Mouse (Mus musculus) neural tube, embryonic 13.5 days (tissue): ENCODE data around the gene Gm26558. TPM values are rescaled to one million over a fixed set of nuclear protein-coding genes. Genes with fewer than 3 reads are reported as not detected.

ENCODE experiments used
- ATAC-seq: fragments of 200-750 bp; cut with Nextera tagmentation; 2 replicates; pipeline ENCODE4 v1.8.0; 2017; ENCODE audit warnings: low read depth, mild to moderate bottlenecking, moderate TSS enrichment, moderate library complexity
- H3K27ac ChIP-seq: fragments of 300-500 bp; sonication (generic); replicated peaks from 2 replicates; pipeline ENCODE4 v1.5.1; 2015; ENCODE audit warnings: moderate library complexity, mild to moderate bottlenecking, inconsistent platforms
- H3K27me3 ChIP-seq: fragments of 300-500 bp; sonication (generic); 2 replicates; pipeline ENCODE4 v1.6.1; 2015; ENCODE audit warnings: mild to moderate bottlenecking, inconsistent platforms
- H3K36me3 ChIP-seq: fragments of 300-500 bp; sonication (generic); 2 replicates; pipeline ENCODE4 v1.6.1; 2015; ENCODE audit warnings: mild to moderate bottlenecking, inconsistent platforms
- H3K4me1 ChIP-seq: fragments of 300-500 bp; sonication (generic); replicated peaks from 2 replicates; pipeline ENCODE4 v1.6.1; 2015; ENCODE audit warnings: inconsistent platforms
- H3K4me2 ChIP-seq: fragments of 300-500 bp; sonication (generic); 2 replicates; pipeline ENCODE4 v1.6.1; 2015; ENCODE audit warnings: inconsistent platforms, mild to moderate bottlenecking, moderate library complexity
- H3K4me3 ChIP-seq: fragments of 300-500 bp; sonication (generic); 2 replicates; pipeline ENCODE4 v1.5.1; 2015; ENCODE audit warnings: mild to moderate bottlenecking, inconsistent platforms
- H3K9ac ChIP-seq: fragments of 300-500 bp; sonication (generic); 2 replicates; pipeline ENCODE4 v1.6.1; 2015; ENCODE audit warnings: moderate library complexity, mild to moderate bottlenecking, inconsistent platforms
- H3K9me3 ChIP-seq: fragments of 300-500 bp; sonication (generic); 2 replicates; pipeline ENCODE4 v1.6.1; 2016; ENCODE audit warnings: inconsistent platforms
- WGBS: fragments of 180-500 bp; shearing (Covaris S2); methylation state at CpG from one replicate; pipeline ENCODE4 v1.1.7; 2015; 5-methylcytosine and 5-hydroxymethylcytosine counted together
- polyA plus RNA-seq: library from polyadenylated mRNA; unstranded; fragments of >200 nt; fragmentation: Nextera tagmentation; extraction: Ambion mirVana; gene quantifications from 2 replicates; pipeline ENCODE4 v1.2.1, GENCODE M21; 2015

The Gm26558 gene
- polyA plus RNA-seq, 1 experiment from 2014 or later: 4.0 TPM

- Histone ChIP-seq H3K27me3 (no peaks in the 10 kb centered on the region), H3K4me3 (no peak overlapping the region), H3K9ac (no peak overlapping the region), H3K27ac (no peak overlapping the region), H3K9me3 (no peaks in the 10 kb centered on the region), H3K4me1 (peaks cover 21% of the 10 kb centered on the region), H3K4me2 (no peak overlapping the region), H3K36me3 (no peaks in the 10 kb centered on the region)
- 68% methylated on average over 6 of the region's 6 CpGs for WGBS
- ATAC-seq: peak; percentile 25; the same call in 1 of the 2 replicates
Observed at GRCm38 (mm10) chr2:70645266-70645780, 16.6 kb downstream of the Gm26558 start.

DNA sequence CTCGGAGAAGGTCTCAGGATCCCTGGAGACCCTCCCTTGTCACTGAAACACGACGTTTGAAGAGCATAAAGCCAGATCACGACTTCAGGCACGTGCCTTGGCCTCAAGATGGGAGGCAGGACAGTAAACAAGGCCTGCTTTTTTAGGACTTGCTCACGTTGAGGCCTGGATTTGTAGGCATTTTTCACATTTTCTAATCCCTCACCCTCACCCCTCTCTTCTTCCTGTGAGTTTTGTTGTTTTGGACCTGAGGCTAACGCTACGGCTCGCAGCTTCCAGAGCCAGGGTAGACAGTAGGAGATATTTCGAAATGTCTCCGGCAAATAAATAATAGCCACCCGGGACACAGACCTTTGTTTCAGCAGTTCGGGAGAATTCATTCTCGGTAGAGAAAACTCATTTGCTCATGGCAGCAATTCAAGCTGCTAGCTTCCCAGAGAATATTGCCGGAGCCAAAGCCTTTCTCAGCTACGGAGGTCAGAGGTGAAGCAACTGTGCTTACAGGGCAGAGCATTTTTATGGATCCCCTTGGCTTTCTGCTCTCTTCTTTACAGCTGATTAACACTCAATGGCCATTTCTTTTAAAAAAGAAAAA lies 18.8 kb downstream of the Gm26558 start:
- peak; percentile 48; the same call in 1 of the 2 replicates for ATAC-seq
- H3K4me1 ChIP-seq: peaks cover 21% of the 10 kb centered on the region
- 16% methylated on average over 16 of the region's 16 CpGs for WGBS
- no peak overlapping the region for H3K4me3 ChIP-seq
- peak overlapping the region; percentile 73 for H3K27ac ChIP-seq
- H3K27me3 ChIP-seq: no peaks in the 10 kb centered on the region
- peak overlapping the region; percentile 1; the same call in 1 of the 2 replicates for H3K4me2 ChIP-seq
- H3K9me3 ChIP-seq: no peaks in the 10 kb centered on the region
- no peak overlapping the region for H3K9ac ChIP-seq
- no peaks in the 10 kb centered on the region for H3K36me3 ChIP-seq

DNA sequence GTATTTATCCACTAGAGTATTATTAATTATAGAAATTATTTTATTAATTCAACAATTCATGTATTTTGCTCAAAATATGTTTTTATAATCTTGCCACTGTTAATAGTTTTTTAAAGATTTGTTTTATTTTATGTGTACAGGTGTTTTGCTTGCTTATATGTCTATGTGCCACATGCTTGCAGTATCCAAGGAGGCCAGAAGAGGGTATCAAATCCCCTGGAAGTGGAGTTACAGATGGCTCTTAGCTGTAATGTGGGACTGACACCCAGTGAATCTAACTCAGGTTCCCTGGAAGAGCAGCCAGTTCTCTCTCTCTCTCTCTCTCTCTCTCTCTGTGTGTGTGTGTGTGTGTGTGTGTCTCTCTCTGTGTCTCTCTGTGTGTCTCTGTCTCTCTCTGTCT lies 20.9 kb downstream of the Gm26558 start:
- Histone ChIP-seq H3K4me1 (peaks cover 21% of the 10 kb centered on the region), H3K4me2 (no peak overlapping the region), H3K9me3 (peaks cover 4% of the 10 kb centered on the region; the same call in 1 of the 2 replicates), H3K27me3 (no peaks in the 10 kb centered on the region), H3K4me3 (no peak overlapping the region), H3K36me3 (no peaks in the 10 kb centered on the region), H3K9ac (no peak overlapping the region), H3K27ac (no peak overlapping the region)
- ATAC-seq: no peak

DNA sequence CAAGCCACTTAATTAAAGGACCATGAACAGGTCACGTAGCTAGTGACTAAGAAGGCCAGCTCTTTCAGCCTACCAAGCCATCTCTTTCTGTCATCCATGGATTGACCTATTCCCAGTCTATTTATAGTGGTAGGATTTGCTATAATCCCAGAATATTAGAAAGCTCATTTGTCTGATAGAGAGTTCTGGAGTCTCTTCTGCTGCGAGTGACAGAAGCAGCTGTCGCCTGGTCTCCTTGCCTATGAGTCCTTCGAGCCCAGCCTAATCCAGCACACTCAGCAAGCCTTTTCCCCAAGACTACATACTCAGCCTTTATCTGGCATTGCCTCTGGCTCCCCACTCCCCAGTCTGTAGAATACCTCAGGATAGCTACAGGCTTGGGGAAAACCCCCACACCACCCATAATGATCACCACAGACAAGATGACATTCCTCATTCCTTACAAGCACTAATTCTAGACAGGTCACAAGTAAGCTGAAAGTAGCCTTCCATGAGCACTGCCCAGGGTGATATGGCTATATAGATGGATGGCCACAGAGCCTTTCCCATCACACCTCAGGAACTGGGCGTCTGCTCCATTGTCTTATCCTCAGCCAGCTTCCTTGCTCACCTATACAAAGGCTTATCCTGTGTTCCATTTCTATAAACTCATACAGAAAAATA lies 27.7 kb downstream of the Gm26558 start:
- ATAC-seq: no peak
- H3K4me3 ChIP-seq: no peak overlapping the region

GRCm38 (mm10) chr2:70632412-70632811 lies 29.5 kb downstream of the Gm26558 start:
- no peak overlapping the region for H3K4me2 ChIP-seq
- H3K4me1 ChIP-seq: peaks cover 19% of the 10 kb centered on the region
- H3K9me3 ChIP-seq: peaks cover 8% of the 10 kb centered on the region; the same call in 1 of the 2 replicates
- H3K27me3 ChIP-seq: no peaks in the 10 kb centered on the region
- no peak for ATAC-seq
- H3K36me3 ChIP-seq: no peaks in the 10 kb centered on the region
- no peak overlapping the region for H3K27ac ChIP-seq
- no peak overlapping the region for H3K9ac ChIP-seq
- H3K4me3 ChIP-seq: no peak overlapping the region
- 85% methylated on average over 1 of the region's 1 CpGs for WGBS

More for the DNA sequence above, 27.7 kb downstream of the Gm26558 start:
- H3K9me3 ChIP-seq: peaks cover 8% of the 10 kb centered on the region; the same call in 1 of the 2 replicates
- peaks cover 15% of the 10 kb centered on the region for H3K4me1 ChIP-seq
- H3K9ac ChIP-seq: no peak overlapping the region
- H3K4me2 ChIP-seq: no peak overlapping the region
- no peak overlapping the region for H3K27ac ChIP-seq
- WGBS: 92% methylated on average over 5 of the region's 5 CpGs
- H3K36me3 ChIP-seq: no peaks in the 10 kb centered on the region
- H3K27me3 ChIP-seq: no peaks in the 10 kb centered on the region

DNA sequence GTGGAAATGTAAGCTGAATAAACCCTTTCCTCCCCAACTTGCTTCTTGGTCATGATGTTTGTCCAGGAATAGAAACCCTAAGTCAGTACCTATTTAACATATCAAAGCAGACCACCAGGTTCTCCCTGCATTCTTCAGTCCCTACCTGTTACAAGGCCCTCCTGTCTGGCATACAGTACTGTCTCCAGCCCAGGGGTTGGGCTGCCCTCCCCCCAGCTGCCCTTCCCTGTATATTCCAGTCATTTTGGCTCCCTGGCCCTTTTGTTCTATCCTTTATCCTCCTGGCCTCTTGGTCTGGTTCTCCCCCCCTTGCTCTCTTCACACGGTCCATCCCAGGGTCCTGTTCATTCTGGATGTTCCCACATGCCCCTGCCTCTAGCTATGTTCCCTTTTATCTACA lies 30.6 kb downstream of the Gm26558 start:
- Histone ChIP-seq H3K36me3 (no peaks in the 10 kb centered on the region), H3K4me1 (peaks cover 19% of the 10 kb centered on the region), H3K4me2 (no peak overlapping the region), H3K4me3 (no peak overlapping the region), H3K27ac (no peak overlapping the region), H3K9me3 (0 out of 2 replicates have a peak, but pooled peaks cover 4% of the 10 kb centered on the region), H3K27me3 (no peaks in the 10 kb centered on the region), H3K9ac (no peak overlapping the region)
- ATAC-seq: no peak
- WGBS: 96% methylated on average over 1 of the region's 1 CpGs

DNA sequence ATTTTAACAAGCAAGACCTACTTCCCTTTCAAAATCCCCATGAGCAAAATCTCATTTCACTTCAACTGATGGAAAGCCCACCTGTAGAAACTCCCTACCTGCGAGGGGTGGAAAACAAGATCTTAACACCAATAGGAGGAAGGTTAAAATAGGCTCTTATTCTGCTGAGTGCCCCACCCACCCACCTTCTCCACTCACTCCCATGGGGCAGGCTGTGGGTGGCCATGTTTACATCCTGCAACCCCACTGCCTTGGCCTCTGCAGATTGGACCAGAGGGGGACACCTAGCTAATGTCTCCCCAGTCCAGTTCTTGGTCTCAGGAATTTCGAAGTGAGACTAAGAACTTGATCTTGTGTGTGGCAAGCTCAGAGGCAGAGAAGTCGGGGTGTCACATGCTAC lies 32.0 kb downstream of the Gm26558 start:
- Histone ChIP-seq H3K4me3 (0 out of 2 replicates have a peak overlapping the region, but pooled peaks have one; percentile 23), H3K9me3 (no peaks in the 10 kb centered on the region), H3K27me3 (no peaks in the 10 kb centered on the region), H3K27ac (no peak overlapping the region), H3K9ac (no peak overlapping the region), H3K4me2 (peak overlapping the region; percentile 51), H3K36me3 (no peaks in the 10 kb centered on the region), H3K4me1 (peaks cover 19% of the 10 kb centered on the region)
- ATAC-seq: peak; percentile 42; the same call in 1 of the 2 replicates
- WGBS: 64% methylated on average over 3 of the region's 3 CpGs

DNA sequence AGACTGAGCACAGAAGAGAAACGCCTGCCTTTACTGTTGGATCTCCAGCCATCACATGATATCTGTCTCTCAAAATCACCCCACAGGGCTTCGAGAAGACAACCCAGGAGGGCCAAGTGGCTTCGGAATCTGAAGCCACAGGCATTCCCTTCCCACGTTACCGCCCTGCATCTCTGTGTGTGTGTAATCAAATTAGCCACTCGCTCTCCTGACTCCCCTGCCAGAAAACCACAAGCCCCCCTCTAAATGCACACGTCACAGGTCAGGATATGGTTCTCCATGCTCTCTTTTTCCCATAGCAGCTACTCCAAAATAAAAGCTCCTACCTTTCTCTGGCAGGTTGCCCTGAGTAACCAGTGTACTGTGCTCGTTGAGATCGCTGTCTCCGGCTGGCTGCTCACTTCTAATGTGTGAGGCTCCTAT lies 32.6 kb downstream of the Gm26558 start:
- Histone ChIP-seq H3K4me2 (peak overlapping the region; percentile 51), H3K27me3 (no peaks in the 10 kb centered on the region), H3K9ac (peak overlapping the region; percentile 52; the same call in 1 of the 2 replicates), H3K27ac (peak overlapping the region; percentile 59), H3K4me1 (peaks cover 19% of the 10 kb centered on the region), H3K4me3 (peak overlapping the region; percentile 23), H3K36me3 (no peaks in the 10 kb centered on the region), H3K9me3 (no peaks in the 10 kb centered on the region)
- whole genome bisulfite sequencing: 6% methylated on average over 10 of the region's 10 CpGs
- peak; percentile 87 for ATAC-seq

- no peaks in the 10 kb centered on the region for H3K27me3 ChIP-seq
- H3K9ac ChIP-seq: no peak overlapping the region
- no peak overlapping the region for H3K4me2 ChIP-seq
- no peak overlapping the region for H3K4me3 ChIP-seq
- 90% methylated on average over 12 of the region's 12 CpGs for WGBS
- ATAC-seq: no peak
- H3K4me1 ChIP-seq: peaks cover 19% of the 10 kb centered on the region
- H3K9me3 ChIP-seq: no peaks in the 10 kb centered on the region
- H3K27ac ChIP-seq: no peak overlapping the region
- no peaks in the 10 kb centered on the region for H3K36me3 ChIP-seq
Observed at GRCm38 (mm10) chr2:70628397-70628796, 33.5 kb downstream of the Gm26558 start.

DNA sequence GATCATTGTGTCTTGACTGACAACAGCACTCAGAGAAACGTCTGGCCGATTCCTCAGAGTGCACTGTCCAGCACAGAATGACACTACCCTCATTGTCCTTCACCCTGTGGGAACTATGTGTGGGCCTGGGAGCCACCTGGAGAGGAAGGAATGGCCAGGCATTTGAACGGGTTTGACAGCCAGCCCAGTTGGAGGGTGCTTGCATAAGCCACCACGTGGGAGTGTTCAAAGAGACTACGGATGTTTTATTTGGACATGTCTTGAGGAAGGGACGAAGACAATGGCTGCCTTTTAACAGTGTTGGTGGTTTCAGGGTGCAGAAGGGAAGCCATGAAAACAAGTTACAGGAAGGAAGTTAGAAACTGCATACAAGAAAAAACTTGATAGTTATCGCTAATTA lies 36.1 kb downstream of the Gm26558 start:
- H3K4me2 ChIP-seq: no peak overlapping the region
- peaks cover 16% of the 10 kb centered on the region for H3K4me1 ChIP-seq
- H3K9ac ChIP-seq: no peak overlapping the region
- no peaks in the 10 kb centered on the region for H3K27me3 ChIP-seq
- no peak overlapping the region for H3K4me3 ChIP-seq
- H3K27ac ChIP-seq: no peak overlapping the region
- no peak for ATAC-seq
- H3K36me3 ChIP-seq: no peaks in the 10 kb centered on the region
- no peaks in the 10 kb centered on the region for H3K9me3 ChIP-seq
- WGBS: 69% methylated on average over 7 of the region's 7 CpGs

GRCm38 (mm10) chr2:70622244-70622643 lies 39.7 kb downstream of the Gm26558 start:
- H3K4me1 ChIP-seq: no peaks in the 10 kb centered on the region
- WGBS: 68% methylated on average over 4 of the region's 4 CpGs
- H3K4me2 ChIP-seq: no peak overlapping the region
- ATAC-seq: no peak
- H3K36me3 ChIP-seq: no peaks in the 10 kb centered on the region
- no peak overlapping the region for H3K4me3 ChIP-seq
- H3K9me3 ChIP-seq: no peaks in the 10 kb centered on the region
- H3K9ac ChIP-seq: no peak overlapping the region
- H3K27me3 ChIP-seq: no peaks in the 10 kb centered on the region
- no peak overlapping the region for H3K27ac ChIP-seq

DNA sequence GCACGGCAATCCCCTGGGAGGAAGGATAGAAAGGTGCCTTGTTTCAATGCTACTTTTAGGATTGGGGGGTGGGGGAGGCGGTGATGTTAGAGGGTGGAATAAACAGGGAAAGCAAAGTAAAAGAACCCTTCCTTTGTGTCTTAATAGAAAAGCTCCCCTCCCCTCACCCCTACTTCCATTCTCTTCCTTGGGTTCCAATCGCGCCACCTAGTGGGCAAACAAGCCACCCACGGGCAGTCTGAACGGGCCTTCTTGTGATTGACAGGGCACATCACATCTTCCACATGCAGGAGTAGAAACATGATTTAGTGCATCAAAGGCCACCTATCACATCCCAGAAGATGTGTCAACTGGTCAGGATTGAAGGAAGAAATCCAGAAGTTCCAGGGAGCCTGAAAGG lies 41.7 kb downstream of the Gm26558 start:
- H3K9me3 ChIP-seq: no peaks in the 10 kb centered on the region
- H3K4me1 ChIP-seq: no peaks in the 10 kb centered on the region
- no peak overlapping the region for H3K9ac ChIP-seq
- no peak overlapping the region for H3K4me2 ChIP-seq
- ATAC-seq: no peak
- H3K36me3 ChIP-seq: no peaks in the 10 kb centered on the region
- H3K4me3 ChIP-seq: no peak overlapping the region
- WGBS: 9% methylated on average over 6 of the region's 6 CpGs
- no peaks in the 10 kb centered on the region for H3K27me3 ChIP-seq
- H3K27ac ChIP-seq: no peak overlapping the region
